Mouse (Mus musculus) forelimb bud, embryonic 11.5 days (tissue): ENCODE measurements around the gene Fpr1.
"Not testable (repeated sequence)": the region's sequence is repeated elsewhere in the genome, so short reads cannot be mapped to it uniquely, and the experiment has no call there.

Source experiments
- DNase-seq: peaks from one replicate; pipeline ENCODE4 v3.0.0-alpha.2; 2012; ENCODE audit warnings: low read depth, low spot score

Gene Fpr1

GRCm38 (mm10) chr17:17883840-17884239, at the start of gene Fpr1:
Gene Fpr1, minus strand, starts transcription at chr17:17883940.
- no peak for DNase-seq

GRCm38 (mm10) chr17:17917782-17918181, 34.0 kb upstream of the Fpr1 start:
- no peak for DNase-seq

GRCm38 (mm10) chr17:17917376-17917775, 33.6 kb upstream of the Fpr1 start:
- DNase-seq: no peak

- DNase-seq: not testable (repeated sequence)
Observed at GRCm38 (mm10) chr17:17912618-17913017, 28.9 kb upstream of the Fpr1 start.

GRCm38 (mm10) chr17:17909636-17910421, 26.1 kb upstream of the Fpr1 start:
- DNase-seq: peak; percentile 82

- no peak for DNase-seq
Observed at GRCm38 (mm10) chr17:17900768-17901167, 17.0 kb upstream of the Fpr1 start.

- peak; percentile 8 for DNase-seq
Observed at GRCm38 (mm10) chr17:17899268-17899667, 15.5 kb upstream of the Fpr1 start.

- DNase-seq: peak; percentile 52
Observed at GRCm38 (mm10) chr17:17896039-17896438, 12.3 kb upstream of the Fpr1 start.

GRCm38 (mm10) chr17:17889732-17890425, 6.1 kb upstream of the Fpr1 start:
- no peak for DNase-seq

- no peak for DNase-seq
Observed at GRCm38 (mm10) chr17:17887774-17888248, 4.1 kb upstream of the Fpr1 start, which contains the start of the genes Fpr2 and Fpr3. Gene Fpr2, plus strand, starts transcription at chr17:17887824. Gene Fpr3, plus strand, starts transcription at chr17:17887852.

GRCm38 (mm10) chr17:17882672-17883071, 1.1 kb downstream of the Fpr1 start:
- no peak for DNase-seq

- DNase-seq: no peak
Observed at GRCm38 (mm10) chr17:17879347-17879746, 4.4 kb downstream of the Fpr1 start.

GRCm38 (mm10) chr17:17871697-17872096, 12.0 kb downstream of the Fpr1 start:
- DNase-seq: no peak

GRCm38 (mm10) chr17:17870892-17871550, 12.7 kb downstream of the Fpr1 start:
- no peak for DNase-seq

GRCm38 (mm10) chr17:17866801-17867469, 16.8 kb downstream of the Fpr1 start:
- no peak for DNase-seq

GRCm38 (mm10) chr17:17865168-17865567, 18.6 kb downstream of the Fpr1 start:
- DNase-seq: no peak

GRCm38 (mm10) chr17:17862360-17862759, 21.4 kb downstream of the Fpr1 start:
- DNase-seq: no peak

GRCm38 (mm10) chr17:17860110-17860509, 23.6 kb downstream of the Fpr1 start:
- DNase-seq: no peak

GRCm38 (mm10) chr17:17857446-17857845, 26.3 kb downstream of the Fpr1 start:
- DNase-seq: no peak

- no peak for DNase-seq
Observed at GRCm38 (mm10) chr17:17856612-17857011, 27.1 kb downstream of the Fpr1 start.

GRCm38 (mm10) chr17:17855064-17855838, 28.5 kb downstream of the Fpr1 start, which contains the start of gene Has1:
Gene Has1, minus strand, starts transcription at chr17:17855205.
- DNase-seq: no peak
